Mouse (Mus musculus): ENCODE results near the gene Rbfox2. TPM values are rescaled to one million over a fixed set of nuclear protein-coding genes. Genes with fewer than 3 reads are reported as not detected.

The Rbfox2 gene
- total and polyA plus RNA-seq, 3 experiments: 0.89 TPM; not detected in 2

GRCm38 (mm10) chr15:77149551-77149950 is 157.3 kb downstream of the Rbfox2 start:
- in situ Hi-C loops (cut with MboI; ENCODE audit: low pct_ligation_motif_present, low pct_unique_long_range_greater_than_20kb, low sequenced_read_pairs) (no loop called here), dilution Hi-C loops (cut with MboI; ENCODE audit: extremely low pct_ligation_motif_present, extremely low pct_unique_long_range_greater_than_20kb, low sequenced_read_pairs) (no loop called here)

GRCm38 (mm10) chr15:77146942-77147341 is 159.9 kb downstream of the Rbfox2 start:
- Histone ChIP-seq H3K4me2 (ENCODE audit: insufficient read depth, low read depth, poor library complexity, severe bottlenecking) (no peak overlapping the region), H3K79me2 (replicated peaks; ENCODE audit: control insufficient read depth, extremely low read depth, insufficient read depth, poor library complexity, severe bottlenecking) (no peaks in the 10 kb centered on the region), H3K27me3 (replicated peaks) (peaks cover 95% of the 10 kb centered on the region), H3K4me3 (replicated peaks in 1 of 3; ENCODE audit: low read depth in 2 of 3, low read length in 2 of 3, poor library complexity in 1 of 3) (no peak overlapping the region), H3K27ac (ENCODE audit: insufficient read depth, low read depth) (no peak overlapping the region), H3K36me3 (replicated peaks in 1 of 2; ENCODE audit: control insufficient read depth in 1 of 2, insufficient read depth in 1 of 2, low read length in 1 of 2) (no peaks in the 10 kb centered on the region), H3K4me1 (ENCODE audit: control insufficient read depth in 1 of 2, insufficient read depth in 2 of 2) (peaks cover 0 to 2% of the 10 kb centered on the region in 2 experiments; a peak in 1 of 4 replicates), H3K9ac (ENCODE audit: insufficient read depth, low read depth) (no peak overlapping the region), H3K9me3 (replicated peaks; ENCODE audit: low read length) (no peaks in the 10 kb centered on the region)
- no peak for DNase-seq (ENCODE audit: extremely low read depth)
- no peak for TF ChIP-seq ZC3H11A (IDR thresholded peaks at IDR 0.05; ENCODE audit: low read depth, low read length)
- TF ChIP-seq PAX5 (IDR thresholded peaks at IDR 0.05; ENCODE audit: low read length): no peak
- TF ChIP-seq GABPA (IDR thresholded peaks at IDR 0.05; ENCODE audit: insufficient replicate concordance, low read depth, low read length): no peak
- TF ChIP-seq MXI1 (IDR thresholded peaks at IDR 0.05; ENCODE audit: low read depth, low read length): no peak
- no peak for TF ChIP-seq JUND (conservative IDR thresholded peaks at IDR 0.05; ENCODE audit: low read depth, low read length)
- no peak for TF ChIP-seq CHD1 (IDR thresholded peaks at IDR 0.05; ENCODE audit: low read depth, low read length)
- no peak for TF ChIP-seq ZNF384 (IDR thresholded peaks at IDR 0.05; ENCODE audit: low read depth, low read length)
- no peak for TF ChIP-seq MAZ (IDR thresholded peaks at IDR 0.05; ENCODE audit: low read depth, low read length)
- no peak for TF ChIP-seq POLR2AphosphoS2 (IDR thresholded peaks at IDR 0.05; ENCODE audit: low read depth, low read length)
- TF ChIP-seq ZKSCAN1 (IDR thresholded peaks at IDR 0.05; ENCODE audit: borderline replicate concordance, low read depth, low read length): no peak
- TF ChIP-seq USF1 (IDR thresholded peaks at IDR 0.05; ENCODE audit: low read depth, low read length): no peak
- TF ChIP-seq IRF4 (IDR thresholded peaks at IDR 0.05; ENCODE audit: low read depth, low read length): no peak
- TF ChIP-seq RCOR1 (conservative IDR thresholded peaks at IDR 0.05; ENCODE audit: low read depth, low read length): no peak
- TF ChIP-seq BHLHE40 (IDR thresholded peaks at IDR 0.05; ENCODE audit: low read depth, low read length): no peak
- in situ Hi-C loops (cut with MboI; ENCODE audit: low pct_ligation_motif_present, low pct_unique_long_range_greater_than_20kb, low sequenced_read_pairs) (no loop called here), dilution Hi-C loops (cut with MboI; ENCODE audit: extremely low pct_ligation_motif_present, extremely low pct_unique_long_range_greater_than_20kb, low sequenced_read_pairs) (no loop called here)

More at GRCm38 (mm10) chr15:77149551-77149950, 157.3 kb downstream of the Rbfox2 start:
- H3K9ac ChIP-seq (ENCODE audit: insufficient read depth, low read depth): no peak overlapping the region
- no peak overlapping the region for H3K27ac ChIP-seq (ENCODE audit: insufficient read depth, low read depth)
- no peak overlapping the region for H3K4me3 ChIP-seq (replicated peaks in 1 of 3; ENCODE audit: low read depth in 2 of 3, low read length in 2 of 3, poor library complexity in 1 of 3)
- no peaks in the 10 kb centered on the region for H3K9me3 ChIP-seq (replicated peaks; ENCODE audit: low read length)
- no peaks in the 10 kb centered on the region for H3K36me3 ChIP-seq (replicated peaks in 1 of 2; ENCODE audit: control insufficient read depth in 1 of 2, insufficient read depth in 1 of 2, low read length in 1 of 2)
- TF ChIP-seq SMC3 (IDR thresholded peaks at IDR 0.05; ENCODE audit: low read depth, low read length) (no peak), MEF2A (IDR thresholded peaks at IDR 0.05; ENCODE audit: borderline replicate concordance, low read depth, low read length) (peak; percentile 37; the same call in 1 of the 2 replicates), GABPA (IDR thresholded peaks at IDR 0.05; ENCODE audit: insufficient replicate concordance, low read depth, low read length) (no peak), JUN (IDR thresholded peaks at IDR 0.05; ENCODE audit: insufficient read depth, low read depth, low read length) (peak; percentile 44; the same call in 1 of the 2 replicates), ETS1 (conservative IDR thresholded peaks at IDR 0.05; ENCODE audit: low read depth, low read length) (0 out of 2 replicates have a peak, but pooled peaks have one; percentile 12)
- peaks cover 0 to 2% of the 10 kb centered on the region in 2 experiments; a peak in 1 of 4 replicates for H3K4me1 ChIP-seq (ENCODE audit: control insufficient read depth in 1 of 2, insufficient read depth in 2 of 2)
- no peaks in the 10 kb centered on the region for H3K79me2 ChIP-seq (replicated peaks; ENCODE audit: control insufficient read depth, extremely low read depth, insufficient read depth, poor library complexity, severe bottlenecking)
- DNase-seq (ENCODE audit: extremely low read depth): peak; percentile 6
- peak overlapping the region; percentile 8; the same call in 1 of the 2 replicates for H3K4me2 ChIP-seq (ENCODE audit: insufficient read depth, low read depth, poor library complexity, severe bottlenecking)
- H3K27me3 ChIP-seq (replicated peaks): peaks cover 91% of the 10 kb centered on the region
